Mouse (Mus musculus) gastrocnemius, postnatal 4 days (tissue): ENCODE measurements at regions not wholly inside any gene's neighbourhood (a gene's known extent, or its start where the extent isn't known, plus 50 kb on each side); places are given as distances from the start of the nearest gene placed in this dataset.

ENCODE experiments used
- DNase-seq, 2 experiments: peaks; one replicate each; pipeline ENCODE4 v3.0.0; 2021 to 2022; ENCODE audit warnings: low spot score in 2 of 2, mixed read lengths in 2 of 2

- no peak for DNase-seq
Observed at GRCm38 (mm10) chr13:28898900-28899299, 54.6 kb downstream of the Sox4 start.

- DNase-seq, result no peak
Observed at GRCm38 (mm10) chr13:28892896-28893295, 60.6 kb downstream of the Sox4 start.

- no peak for DNase-seq
Observed at GRCm38 (mm10) chr13:28887098-28887497, 66.4 kb downstream of the Sox4 start.

GRCm38 (mm10) chr13:28886691-28887090 lies 66.8 kb downstream of the Sox4 start:
- DNase-seq, result no peak

GRCm38 (mm10) chr13:28885083-28886037 lies 68.2 kb downstream of the Sox4 start:
- DNase-seq, result peak in 1 of 2 experiments; percentile 40

- DNase-seq, result peak in 1 of 2 experiments; percentile 44
Observed at GRCm38 (mm10) chr13:28884191-28884820, 69.2 kb downstream of the Sox4 start.

- no peak for DNase-seq
Observed at GRCm38 (mm10) chr13:28883398-28883797, 70.1 kb downstream of the Sox4 start.

GRCm38 (mm10) chr13:28880888-28881287 lies 72.6 kb downstream of the Sox4 start:
- DNase-seq, result no peak

- no peak for DNase-seq
Observed at GRCm38 (mm10) chr13:28878692-28879091, 74.8 kb downstream of the Sox4 start.

GRCm38 (mm10) chr13:28876771-28877170 lies 76.7 kb downstream of the Sox4 start:
- no peak for DNase-seq

- DNase-seq, result no peak
Observed at GRCm38 (mm10) chr13:28870681-28871080, 82.8 kb downstream of the Sox4 start.

GRCm38 (mm10) chr13:28867210-28867609 lies 86.3 kb downstream of the Sox4 start:
- DNase-seq, result no peak

GRCm38 (mm10) chr13:28866686-28867085 lies 86.8 kb downstream of the Sox4 start:
- DNase-seq, result no peak

GRCm38 (mm10) chr13:28860601-28861000 lies 92.9 kb downstream of the Sox4 start:
- DNase-seq, result no peak

- peak in 1 of 2 experiments; percentile 25 for DNase-seq
Observed at GRCm38 (mm10) chr13:28859829-28860427, 93.6 kb downstream of the Sox4 start.

GRCm38 (mm10) chr13:28858001-28858400 lies 95.5 kb downstream of the Sox4 start:
- no peak for DNase-seq

- no peak for DNase-seq
Observed at GRCm38 (mm10) chr13:28857201-28857600, 96.3 kb downstream of the Sox4 start.

GRCm38 (mm10) chr13:28856472-28856871 lies 97.0 kb downstream of the Sox4 start:
- no peak for DNase-seq

GRCm38 (mm10) chr13:28854247-28854646 lies 99.3 kb downstream of the Sox4 start:
- DNase-seq, result no peak

GRCm38 (mm10) chr13:28848305-28848704 lies 105.2 kb downstream of the Sox4 start:
- DNase-seq, result no peak

- DNase-seq, result no peak
Observed at GRCm38 (mm10) chr13:28847478-28847877, 106.0 kb downstream of the Sox4 start.

- DNase-seq, result no peak
Observed at GRCm38 (mm10) chr13:28844495-28844894, 109.0 kb downstream of the Sox4 start.
